Mouse (Mus musculus) v-Abl transformed pro-B cells (cell line): ENCODE results near the gene Armc5.

Experiments used
- in situ Hi-C, 2 experiments: fragments of 400-800 bp; cut with MboI; formaldehyde crosslinking; loops; one replicate each; pipeline ENCODE4 v1.15.1; 2025; ENCODE audit not compliant: unreplicated experiment in 2 of 2

The Armc5 gene

DNA sequence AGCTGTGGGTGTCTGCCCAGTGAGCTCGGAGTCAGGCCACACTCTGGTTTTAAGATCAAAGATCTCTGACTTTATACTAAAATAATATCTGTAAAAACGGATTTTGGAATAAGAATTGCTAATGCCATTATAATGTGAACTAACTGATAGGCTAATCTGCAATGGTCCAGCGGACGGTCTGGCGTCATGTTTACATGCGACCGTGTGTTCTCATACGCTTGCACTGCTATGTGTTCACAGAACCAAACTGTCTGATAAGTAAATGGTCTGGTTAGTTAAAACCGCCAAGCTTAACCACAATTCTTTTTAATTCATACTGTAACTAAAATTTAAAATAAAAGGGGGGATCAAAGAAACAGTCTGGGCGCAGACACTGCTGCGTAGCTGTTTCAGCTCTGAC is 44.6 kb downstream of the Armc5 start:
- in situ Hi-C loops = no loop called here

DNA sequence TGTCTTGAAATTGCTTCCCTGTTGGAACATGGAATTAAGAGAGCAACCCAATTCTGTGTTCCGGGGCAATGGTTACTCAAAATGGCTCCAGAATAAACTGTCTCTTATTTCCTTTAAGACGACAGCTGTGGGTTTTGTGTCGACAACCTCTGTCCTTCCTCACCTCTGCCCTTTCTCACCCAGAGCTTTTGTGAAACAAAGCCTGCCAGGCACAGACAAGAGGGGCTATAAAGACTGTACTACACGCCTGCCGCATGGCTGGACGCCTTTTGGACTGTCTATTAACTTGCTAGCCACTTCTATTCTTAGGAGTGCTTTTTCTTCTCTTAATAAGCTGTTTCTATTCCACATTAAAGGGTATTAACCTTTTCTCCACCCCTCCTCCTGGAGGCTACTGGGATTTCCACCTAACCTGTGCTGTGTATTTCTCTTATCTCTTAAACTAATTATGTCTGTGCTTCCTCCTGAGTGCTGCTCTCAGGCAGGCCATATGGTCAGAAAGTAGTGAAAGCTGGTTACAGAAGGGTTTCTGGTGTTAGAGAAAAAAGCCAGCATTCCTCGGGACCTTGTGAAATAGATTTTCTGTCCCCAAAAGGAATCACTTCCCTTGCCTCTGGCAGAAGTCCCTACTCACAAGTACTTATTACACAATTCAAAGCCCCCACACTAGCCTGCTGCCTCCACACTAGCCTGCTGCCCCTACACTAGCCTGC is 45.5 kb downstream of the Armc5 start:
- in situ Hi-C loops = no loop called here

DNA sequence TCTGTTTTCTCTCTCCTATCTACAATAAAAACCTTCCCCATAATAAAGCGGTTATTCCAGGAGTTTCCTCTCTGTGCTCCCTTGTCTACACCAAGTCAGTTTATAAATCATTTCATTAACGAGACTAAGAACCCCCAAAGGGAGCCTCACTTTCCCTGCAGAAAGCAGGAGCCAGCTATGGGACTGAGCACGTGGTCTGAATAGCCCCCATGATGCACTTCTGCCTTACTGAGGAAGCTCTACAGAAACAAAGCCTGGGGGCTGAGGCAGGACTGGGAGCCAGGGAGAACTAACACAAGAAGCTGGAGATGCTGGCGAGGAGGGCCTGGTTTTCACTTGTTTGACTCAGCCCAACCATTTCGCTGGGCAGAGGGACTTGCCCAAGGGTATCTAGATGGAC is 46.9 kb downstream of the Armc5 start:
- in situ Hi-C loops = no loop called here

DNA sequence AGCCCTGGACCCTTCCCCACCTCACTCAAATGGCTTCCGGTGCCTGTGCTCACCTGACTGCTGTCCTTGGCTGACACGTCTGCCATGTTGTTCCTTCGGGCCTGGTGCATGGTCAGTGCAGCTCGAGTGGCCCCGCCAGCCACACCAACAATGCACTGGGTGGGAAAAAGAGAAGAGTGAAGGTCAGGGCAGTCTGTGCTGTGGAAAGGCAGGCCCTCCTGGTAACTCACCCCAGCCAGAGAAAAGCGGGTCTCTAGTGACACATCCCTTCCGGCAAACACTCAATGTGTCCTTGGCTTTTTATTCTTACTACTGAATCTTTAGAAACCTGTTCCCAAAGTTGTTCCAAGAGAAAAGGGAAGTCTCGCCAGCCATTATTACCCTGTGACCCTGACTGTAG is 47.9 kb downstream of the Armc5 start:
- in situ Hi-C loops = no loop called here

DNA sequence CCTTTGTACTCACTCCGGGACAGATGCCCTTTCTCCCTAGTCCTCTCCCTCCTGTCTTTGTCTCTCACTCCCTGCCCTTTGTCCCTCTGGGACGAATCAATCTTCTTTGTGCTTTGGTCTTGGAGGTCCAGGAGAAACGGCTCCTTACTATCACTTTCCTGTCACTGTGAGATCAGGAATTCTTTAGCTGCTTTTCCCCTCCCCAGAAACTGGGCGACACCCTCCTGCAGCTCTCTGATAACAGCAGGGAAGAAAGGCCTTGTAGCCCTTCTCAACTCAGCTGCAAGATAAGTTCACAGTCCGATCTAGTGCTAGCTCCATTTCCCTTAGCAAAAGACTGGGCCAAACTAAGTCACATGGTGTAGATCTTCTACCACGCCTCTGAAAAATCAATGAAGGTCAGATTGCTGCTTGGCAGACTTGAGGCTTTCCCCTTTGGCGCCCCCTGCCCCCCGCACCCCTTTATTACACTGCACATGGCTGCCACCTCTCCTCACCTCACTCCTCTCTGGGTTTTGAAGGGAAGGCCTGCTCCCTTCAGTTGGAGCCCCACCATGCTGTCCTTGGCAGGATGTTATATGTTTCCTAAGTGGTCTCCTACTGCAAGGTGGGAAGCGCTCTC is 51.9 kb downstream of the Armc5 start:
- in situ Hi-C loops = no loop called here
